16 mouse cellular contexts compared by ENCODE assay signal in genomic region chr13:29715241-29715841, GRCm38 (mm10).
A peak's percentile ranks its signal among the peaks of the same experiment; 100 is the strongest.
DNase-seq lines count a peak whose midpoint lies in the region; ATAC-seq and TF ChIP-seq lines count a peak whose summit lies in the region.
"Had no signal": no experiment of that assay in that cellular context is flagged by ENCODE, and none has a peak within 500 bp of the region (broad histone marks: within the 10 kb centered on the region; RNA-seq: fewer than 3 reads in every experiment).

No protein-coding gene starts in this region.

- DNase-seq in forebrain, embryonic 10.5 days (ENCODE audit: extremely low spot score, low spot score), result no peak
- no peak for DNase-seq in forebrain, postnatal 0 days
- no peak for DNase-seq in kidney, adult 2 months
- peak; percentile 57 for DNase-seq in A20 (ENCODE audit: low read depth, low spot score)
- DNase-seq in spleen, postnatal 14 days (ENCODE audit: low spot score in 2 of 2), result no peak
- no peak for DNase-seq in left cerebral cortex, adult 2 months (ENCODE audit: extremely low spot score in 1 of 2, low spot score in 2 of 2)
- DNase-seq: adrenal gland, postnatal 25 days; cerebellum, postnatal 25 days; heart, adult 11 months; heart, postnatal 36 days; liver had no signal

- H3K4me1 ChIP-seq in forebrain, embryonic 10.5 days, result peaks cover 20% of the 10 kb centered on the region
- no peaks in the 10 kb centered on the region for H3K4me1 ChIP-seq in forebrain, postnatal 0 days (ENCODE audit: insufficient read depth)
- H3K4me1 ChIP-seq in kidney, embryonic 16.5 days (ENCODE audit: insufficient read depth, low read length), result peaks cover 8% of the 10 kb centered on the region
- 0 out of 2 replicates have a peak, but pooled peaks cover 5% of the 10 kb centered on the region for H3K4me1 ChIP-seq in kidney, adult 2 months (ENCODE audit: control insufficient read depth, insufficient read depth, low read length)
- peaks cover 12% of the 10 kb centered on the region for H3K4me1 ChIP-seq in embryonic facial prominence, embryonic 15.5 days

- H3K4me3 ChIP-seq in forebrain, embryonic 10.5 days, result no peak overlapping the region
- H3K4me3 ChIP-seq in forebrain, postnatal 0 days (ENCODE audit: low read depth, low read length), result no peak overlapping the region
- H3K4me3 ChIP-seq in kidney, embryonic 16.5 days (ENCODE audit: low read length), result no peak overlapping the region
- no peak overlapping the region for H3K4me3 ChIP-seq in kidney, adult 2 months (ENCODE audit: insufficient read depth, low read depth, low read length)
- H3K4me3 ChIP-seq in embryonic facial prominence, embryonic 15.5 days (replicated peaks), result no peak overlapping the region
- H3K4me3 ChIP-seq in left cerebral cortex, adult 2 months, result no peak overlapping the region
- H3K4me3 ChIP-seq: neural tube, embryonic 12.5 days had no signal

- H3K9me3 ChIP-seq in forebrain, embryonic 10.5 days, result no peaks in the 10 kb centered on the region
- H3K9me3 ChIP-seq in forebrain, postnatal 0 days (ENCODE audit: low read length), result no peaks in the 10 kb centered on the region
- H3K9me3 ChIP-seq in kidney, embryonic 16.5 days (ENCODE audit: low read length), result no peaks in the 10 kb centered on the region
- H3K9me3 ChIP-seq in embryonic facial prominence, embryonic 15.5 days (replicated peaks), result no peaks in the 10 kb centered on the region
- H3K9me3 ChIP-seq: neural tube, embryonic 12.5 days had no signal

- H3K4me2 ChIP-seq in forebrain, postnatal 0 days (ENCODE audit: low read depth), result no peak overlapping the region
- no peak overlapping the region for H3K4me2 ChIP-seq in kidney, embryonic 16.5 days (replicated peaks; ENCODE audit: low read depth, low read length)
- H3K4me2 ChIP-seq in embryonic facial prominence, embryonic 15.5 days (replicated peaks), result no peak overlapping the region
- H3K4me2 ChIP-seq: neural tube, embryonic 12.5 days had no signal

- no peak overlapping the region for H3K9ac ChIP-seq in forebrain, postnatal 0 days
- no peak overlapping the region for H3K9ac ChIP-seq in kidney, embryonic 16.5 days (replicated peaks; ENCODE audit: low read length)
- no peak overlapping the region for H3K9ac ChIP-seq in embryonic facial prominence, embryonic 15.5 days
- H3K9ac ChIP-seq: neural tube, embryonic 12.5 days had no signal

- intact Hi-C loops in left cerebral cortex, adult 2 months (cut with DNase I), result no loop called here

- H3K36me3 ChIP-seq in forebrain, embryonic 10.5 days (replicated peaks), result 0 out of 2 replicates have a peak, but pooled peaks cover 3% of the 10 kb centered on the region
- no peaks in the 10 kb centered on the region for H3K36me3 ChIP-seq in forebrain, postnatal 0 days (ENCODE audit: insufficient read depth)
- H3K36me3 ChIP-seq in kidney, embryonic 16.5 days (ENCODE audit: insufficient read depth, low read length), result no peaks in the 10 kb centered on the region
- no peaks in the 10 kb centered on the region for H3K36me3 ChIP-seq in kidney, adult 2 months (ENCODE audit: control insufficient read depth, insufficient read depth, low read length)
- no peaks in the 10 kb centered on the region for H3K36me3 ChIP-seq in embryonic facial prominence, embryonic 15.5 days
- H3K36me3 ChIP-seq: neural tube, embryonic 12.5 days had no signal

- no peak for TF ChIP-seq CTCF in forebrain, postnatal 0 days (IDR thresholded peaks at IDR 0.05; ENCODE audit: low read depth)
- TF ChIP-seq CTCF in kidney, adult 2 months (conservative IDR thresholded peaks at IDR 0.05; ENCODE audit: insufficient read depth, insufficient read length, low read depth, low read length), result no peak
- TF ChIP-seq CTCF in left cerebral cortex, adult 2 months (IDR thresholded peaks at IDR 0.05), result no peak

- H3K27ac ChIP-seq in forebrain, embryonic 10.5 days, result 0 out of 2 replicates have a peak overlapping the region, but pooled peaks have one; percentile 40
- H3K27ac ChIP-seq in forebrain, postnatal 0 days (ENCODE audit: low read depth, low read length), result no peak overlapping the region
- H3K27ac ChIP-seq in kidney, embryonic 16.5 days (ENCODE audit: low read length), result peak overlapping the region; percentile 40
- H3K27ac ChIP-seq in kidney, adult 2 months (ENCODE audit: insufficient read depth, low read depth, low read length), result no peak overlapping the region
- H3K27ac ChIP-seq in embryonic facial prominence, embryonic 15.5 days (replicated peaks), result peak overlapping the region; percentile 30; the same call in 1 of the 2 replicates
- no peak overlapping the region for H3K27ac ChIP-seq in left cerebral cortex, adult 2 months
- H3K27ac ChIP-seq: neural tube, embryonic 12.5 days; stomach, postnatal 0 days had no signal

- H3K27me3 ChIP-seq in forebrain, embryonic 10.5 days (ENCODE audit: poor library complexity, severe bottlenecking), result no peaks in the 10 kb centered on the region
- no peaks in the 10 kb centered on the region for H3K27me3 ChIP-seq in forebrain, postnatal 0 days (ENCODE audit: insufficient read depth, low read length)
- no peaks in the 10 kb centered on the region for H3K27me3 ChIP-seq in kidney, embryonic 16.5 days (ENCODE audit: insufficient read depth, low read length)
- H3K27me3 ChIP-seq in kidney, adult 2 months (replicated peaks; ENCODE audit: control insufficient read depth, insufficient read depth, low read length), result no peaks in the 10 kb centered on the region
- no peaks in the 10 kb centered on the region for H3K27me3 ChIP-seq in embryonic facial prominence, embryonic 15.5 days
- H3K27me3 ChIP-seq: neural tube, embryonic 12.5 days had no signal

- no peak for ATAC-seq in forebrain, postnatal 0 days
- ATAC-seq in kidney, embryonic 16.5 days (ENCODE audit: low FRiP score, low TSS enrichment), result no peak
- ATAC-seq in embryonic facial prominence, embryonic 15.5 days (ENCODE audit: insufficient number of reproducible peaks, low FRiP score, low TSS enrichment, low read depth), result no peak
- ATAC-seq: midbrain, embryonic 16.5 days had no signal

- WGBS in forebrain, embryonic 10.5 days, result 49% methylated on average over 3 of the region's 3 CpGs
- 42% methylated on average over 3 of the region's 3 CpGs for WGBS in forebrain, postnatal 0 days
- WGBS in kidney, embryonic 16.5 days, result 48% methylated on average over 3 of the region's 3 CpGs
- 61% methylated on average over 3 of the region's 3 CpGs for WGBS in kidney, adult 2 months
- WGBS in embryonic facial prominence, embryonic 15.5 days, result 30% methylated on average over 3 of the region's 3 CpGs

- no peak for TF ChIP-seq POLR2A in kidney, adult 2 months (IDR thresholded peaks at IDR 0.05; ENCODE audit: low read depth, low read length)

Comparison
In these comparisons a context has a peak if more than half of its experiments do, and no peak if none do; other contexts are left out.
1. H3K27ac ChIP-seq: peak in forebrain, embryonic 10.5 days (single experiment), kidney, embryonic 16.5 days (single experiment) and embryonic facial prominence, embryonic 15.5 days (single experiment); none in forebrain, postnatal 0 days (single experiment), kidney, adult 2 months (single experiment) and left cerebral cortex, adult 2 months (single experiment).